Mouse (Mus musculus): ENCODE data around the gene Qars. TPM values are rescaled to one million over a fixed set of nuclear protein-coding genes. Genes with fewer than 3 reads are reported as not detected.

Qars gene
- polyA plus RNA-seq, 1 experiment from 2014 or later = 83.2 TPM

DNA sequence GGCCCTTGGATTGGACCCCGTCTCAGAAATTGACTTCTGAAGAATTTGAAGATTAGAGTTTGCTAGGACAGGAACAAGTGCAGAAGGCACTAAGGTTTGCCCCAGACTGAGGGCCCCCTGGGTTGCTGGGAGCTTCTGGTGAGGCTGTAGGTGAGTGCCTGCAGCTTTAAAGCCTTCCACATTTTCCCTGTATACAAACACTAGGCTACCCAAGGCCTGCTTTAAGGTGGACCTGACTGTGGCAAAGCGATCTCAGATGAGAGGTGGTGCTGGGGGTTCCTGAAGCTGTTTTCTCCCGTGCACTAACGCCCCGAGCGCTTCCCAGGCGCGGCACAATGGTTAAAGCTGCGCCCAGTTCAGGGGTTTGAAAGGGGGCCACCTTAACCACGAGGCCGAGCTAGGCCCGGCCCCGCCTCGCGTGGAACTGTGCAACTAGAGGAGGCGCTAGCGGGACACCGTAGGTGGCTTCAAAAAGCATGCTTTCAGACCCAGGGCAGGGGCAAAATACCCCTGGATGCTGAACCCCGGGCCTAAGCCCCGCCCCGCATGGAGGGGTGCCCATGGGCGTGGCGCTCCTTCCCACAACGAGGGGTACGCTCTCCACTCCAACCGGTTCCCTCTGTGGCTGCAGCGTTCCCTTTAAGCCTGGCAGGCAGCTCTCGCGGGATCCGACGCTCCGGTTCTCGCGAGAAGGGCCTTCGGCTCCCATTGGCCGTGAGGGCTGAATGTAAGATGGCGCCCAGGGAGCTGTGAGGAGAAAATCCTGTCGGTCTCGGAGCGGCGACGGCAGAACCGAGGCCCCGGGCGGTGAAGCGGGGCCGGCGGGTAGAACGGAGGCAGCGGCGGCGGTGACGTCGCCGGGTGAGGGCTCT is 9.1 kb downstream of the Qars start, which contains the start of gene Qrich1:
Gene Qrich1, plus strand, starts transcription at position 427 of the 872 bp plus-strand sequence.
- peak; percentile 94 for ATAC-seq (replicated peaks; ENCODE audit: extremely low read depth, insufficient read depth, low FRiP score)
- Histone ChIP-seq H3K36me3 (ENCODE audit: control insufficient read depth, insufficient read depth) (peaks cover 35% of the 10 kb centered on the region), H3K27me3 (ENCODE audit: control insufficient read depth, insufficient read depth, low read length) (no peaks in the 10 kb centered on the region), H3K9ac (ENCODE audit: low read length) (peak within 1 kb of the TSS; percentile 98), H3K4me2 (ENCODE audit: low read depth, low read length) (peak within 1 kb of the TSS; percentile 89), H3K27ac (ENCODE audit: low read length) (peak within 1 kb of the TSS; percentile 100), H3K4me1 (ENCODE audit: control insufficient read depth, insufficient read depth, low read length) (peaks cover 21% of the 10 kb centered on the region), H3K4me3 (ENCODE audit: low read length) (peak within 1 kb of the TSS; percentile 76), H3K9me3 (replicated peaks; ENCODE audit: control insufficient read depth, low read length) (no peaks in the 10 kb centered on the region)
- WGBS = under 1% methylated on average over 54 of the region's 55 CpGs

DNA sequence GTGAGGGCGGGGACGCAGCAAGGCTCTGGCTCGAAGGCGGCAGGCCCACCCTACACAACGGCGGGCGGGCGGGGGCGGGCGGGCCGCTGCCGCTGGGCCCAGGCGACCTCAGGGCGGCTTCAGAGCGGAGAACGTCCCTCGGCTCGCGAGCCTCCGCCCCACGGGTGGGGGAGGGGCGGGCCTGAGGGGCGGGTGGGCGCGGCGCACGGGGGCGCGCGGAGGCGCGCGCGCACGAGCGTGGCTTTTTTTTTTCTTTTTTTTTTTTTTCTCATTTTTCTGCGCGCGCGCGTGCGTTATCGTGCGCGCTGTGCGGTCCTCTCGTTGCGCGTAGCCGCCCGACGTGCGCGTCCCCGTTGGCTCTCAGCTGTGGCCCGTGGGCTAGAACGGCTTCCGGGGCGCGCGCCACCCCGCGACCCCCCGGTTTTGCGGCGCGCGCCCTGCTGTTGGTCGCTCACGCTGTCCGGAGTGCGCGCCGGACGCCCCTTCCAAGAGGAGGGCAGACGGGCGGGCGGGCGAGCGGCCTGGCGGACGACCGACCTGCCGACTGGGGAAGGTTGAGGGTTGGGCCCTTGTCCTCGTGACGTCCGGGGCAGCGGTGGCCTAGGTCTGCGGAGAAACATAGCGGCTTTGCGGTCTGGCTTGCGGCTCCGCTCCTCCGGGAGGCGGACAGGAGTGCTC is 9.9 kb downstream of the Qars start:
- ATAC-seq (replicated peaks; ENCODE audit: extremely low read depth, insufficient read depth, low FRiP score) = peak; percentile 67
- Histone ChIP-seq H3K9ac (ENCODE audit: low read length) (peak overlapping the region; percentile 98), H3K4me3 (ENCODE audit: low read length) (peak overlapping the region; percentile 76), H3K4me2 (ENCODE audit: low read depth, low read length) (peak overlapping the region; percentile 80), H3K9me3 (replicated peaks; ENCODE audit: control insufficient read depth, low read length) (no peaks in the 10 kb centered on the region), H3K27ac (ENCODE audit: low read length) (peak overlapping the region; percentile 100), H3K4me1 (ENCODE audit: control insufficient read depth, insufficient read depth, low read length) (peaks cover 22% of the 10 kb centered on the region), H3K36me3 (ENCODE audit: control insufficient read depth, insufficient read depth) (peaks cover 27% of the 10 kb centered on the region), H3K27me3 (ENCODE audit: control insufficient read depth, insufficient read depth, low read length) (no peaks in the 10 kb centered on the region)
- WGBS = under 1% methylated on average over 80 of the region's 95 CpGs

DNA sequence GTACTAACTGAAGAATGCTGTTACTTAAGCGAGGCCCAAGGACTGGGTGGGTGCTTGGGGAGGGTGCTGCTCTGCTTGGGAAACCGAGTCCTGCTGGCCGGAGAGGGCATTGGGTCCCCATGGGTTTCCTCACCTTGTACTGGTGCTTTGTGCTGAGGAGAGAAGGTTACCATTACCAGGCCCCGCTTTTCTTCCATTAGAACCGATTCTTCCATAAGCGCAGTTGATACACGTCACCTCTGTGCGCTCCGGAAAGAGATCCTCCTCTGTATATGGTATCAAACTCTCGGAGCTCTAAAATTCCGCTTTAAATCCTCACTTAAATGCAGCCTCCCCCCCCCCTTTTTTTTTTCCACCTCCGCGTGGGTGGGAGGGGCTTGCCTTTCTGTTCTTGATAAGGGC is 10.4 kb downstream of the Qars start:
- no peaks in the 10 kb centered on the region for H3K27me3 ChIP-seq (ENCODE audit: control insufficient read depth, insufficient read depth, low read length)
- WGBS = 0% methylated on average over 13 of the region's 13 CpGs
- peak overlapping the region; percentile 80 for H3K4me2 ChIP-seq (ENCODE audit: low read depth, low read length)
- peaks cover 22% of the 10 kb centered on the region for H3K36me3 ChIP-seq (ENCODE audit: control insufficient read depth, insufficient read depth)
- peaks cover 22% of the 10 kb centered on the region for H3K4me1 ChIP-seq (ENCODE audit: control insufficient read depth, insufficient read depth, low read length)
- H3K27ac ChIP-seq (ENCODE audit: low read length) = peak overlapping the region; percentile 100
- 0 out of 2 replicates have a peak, but pooled peaks have one; percentile 7 for ATAC-seq (replicated peaks; ENCODE audit: extremely low read depth, insufficient read depth, low FRiP score)
- no peaks in the 10 kb centered on the region for H3K9me3 ChIP-seq (replicated peaks; ENCODE audit: control insufficient read depth, low read length)
- peak overlapping the region; percentile 98 for H3K9ac ChIP-seq (ENCODE audit: low read length)
- peak overlapping the region; percentile 76 for H3K4me3 ChIP-seq (ENCODE audit: low read length)

DNA sequence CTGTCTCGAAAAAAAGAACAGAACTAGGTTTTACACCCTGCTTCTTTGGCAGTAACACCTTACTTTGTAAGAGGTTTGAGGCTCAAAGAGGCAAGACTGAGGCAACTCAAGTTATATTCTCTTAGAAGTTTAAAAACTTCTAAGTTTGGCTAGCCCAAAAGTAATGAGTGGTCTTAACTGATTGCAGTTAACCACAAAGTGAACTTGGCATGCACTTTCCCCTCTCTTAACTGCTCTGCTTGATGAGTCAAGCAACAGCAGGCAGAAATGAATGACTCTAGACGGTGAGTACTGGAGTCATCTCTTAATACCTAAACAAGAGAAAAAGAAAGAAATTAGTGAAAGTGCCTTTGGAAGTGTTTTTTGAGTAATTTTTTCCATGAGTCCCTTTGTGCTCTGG is 14.1 kb downstream of the Qars start:
- no peak for ATAC-seq (replicated peaks; ENCODE audit: extremely low read depth, insufficient read depth, low FRiP score)
- WGBS = 77% methylated on average over 2 of the region's 2 CpGs
- Histone ChIP-seq H3K27ac (ENCODE audit: low read length) (peak overlapping the region; percentile 4; the same call in 1 of the 2 replicates), H3K4me3 (ENCODE audit: low read length) (no peak overlapping the region), H3K4me2 (ENCODE audit: low read depth, low read length) (no peak overlapping the region), H3K27me3 (ENCODE audit: control insufficient read depth, insufficient read depth, low read length) (no peaks in the 10 kb centered on the region), H3K4me1 (ENCODE audit: control insufficient read depth, insufficient read depth, low read length) (peaks cover 16% of the 10 kb centered on the region), H3K9ac (ENCODE audit: low read length) (no peak overlapping the region), H3K36me3 (ENCODE audit: control insufficient read depth, insufficient read depth) (peaks cover 8% of the 10 kb centered on the region), H3K9me3 (replicated peaks; ENCODE audit: control insufficient read depth, low read length) (no peaks in the 10 kb centered on the region)

DNA sequence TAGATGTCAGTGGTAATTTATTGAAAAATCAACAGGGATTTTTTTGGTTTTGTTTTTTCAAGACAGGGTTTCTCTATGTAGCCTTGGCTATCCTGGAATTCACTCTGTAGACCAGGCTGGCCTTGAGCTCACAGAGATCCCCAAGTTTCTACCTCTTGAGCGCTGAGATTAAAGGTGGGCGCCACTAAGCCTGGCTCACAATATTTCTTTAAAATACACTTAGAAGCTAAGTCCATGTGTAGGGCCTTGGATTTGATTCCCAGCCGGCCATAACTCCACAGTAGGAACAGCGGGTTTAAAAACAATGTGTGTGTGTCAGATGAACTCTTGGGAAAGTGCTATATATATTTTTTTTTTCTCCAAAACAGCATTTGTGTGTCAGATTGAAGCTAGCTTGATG is 15.8 kb downstream of the Qars start:
- no peak overlapping the region for H3K4me3 ChIP-seq (ENCODE audit: low read length)
- no peak overlapping the region for H3K9ac ChIP-seq (ENCODE audit: low read length)
- peaks cover 16% of the 10 kb centered on the region for H3K4me1 ChIP-seq (ENCODE audit: control insufficient read depth, insufficient read depth, low read length)
- WGBS = 93% methylated on average over 4 of the region's 4 CpGs
- no peak overlapping the region for H3K27ac ChIP-seq (ENCODE audit: low read length)
- H3K36me3 ChIP-seq (ENCODE audit: control insufficient read depth, insufficient read depth) = peaks cover 8% of the 10 kb centered on the region
- no peaks in the 10 kb centered on the region for H3K9me3 ChIP-seq (replicated peaks; ENCODE audit: control insufficient read depth, low read length)
- H3K27me3 ChIP-seq (ENCODE audit: control insufficient read depth, insufficient read depth, low read length) = no peaks in the 10 kb centered on the region
- ATAC-seq (replicated peaks; ENCODE audit: extremely low read depth, insufficient read depth, low FRiP score) = no peak
- no peak overlapping the region for H3K4me2 ChIP-seq (ENCODE audit: low read depth, low read length)

DNA sequence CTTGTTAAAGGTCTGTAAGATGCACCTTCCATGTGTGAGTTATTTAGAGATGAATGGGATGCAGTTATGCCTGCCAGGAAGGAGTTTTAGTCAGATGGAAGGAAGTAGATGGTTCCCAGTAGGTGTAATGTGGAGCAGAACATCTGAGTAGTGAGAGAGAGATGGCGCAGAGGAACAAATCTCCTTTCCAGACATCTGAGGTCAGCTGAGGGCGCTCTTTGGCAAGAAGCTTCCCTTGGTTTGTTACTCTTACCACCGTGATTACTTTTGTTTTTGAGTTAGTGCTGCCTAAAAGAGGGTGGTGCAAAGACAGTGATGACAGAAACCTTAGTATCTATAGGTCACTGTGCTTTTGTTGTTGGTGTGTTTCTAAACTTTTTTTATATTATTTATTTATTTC is 17.9 kb downstream of the Qars start:
- Histone ChIP-seq H3K4me2 (ENCODE audit: low read depth, low read length) (no peak overlapping the region), H3K27ac (ENCODE audit: low read length) (no peak overlapping the region), H3K9me3 (replicated peaks; ENCODE audit: control insufficient read depth, low read length) (no peaks in the 10 kb centered on the region), H3K4me1 (ENCODE audit: control insufficient read depth, insufficient read depth, low read length) (0 out of 2 replicates have a peak, but pooled peaks cover 3% of the 10 kb centered on the region), H3K9ac (ENCODE audit: low read length) (no peak overlapping the region), H3K27me3 (ENCODE audit: control insufficient read depth, insufficient read depth, low read length) (no peaks in the 10 kb centered on the region), H3K36me3 (ENCODE audit: control insufficient read depth, insufficient read depth) (peaks cover 21% of the 10 kb centered on the region), H3K4me3 (ENCODE audit: low read length) (no peak overlapping the region)
- ATAC-seq (replicated peaks; ENCODE audit: extremely low read depth, insufficient read depth, low FRiP score) = no peak
- WGBS = 73% methylated on average over 3 of the region's 3 CpGs

DNA sequence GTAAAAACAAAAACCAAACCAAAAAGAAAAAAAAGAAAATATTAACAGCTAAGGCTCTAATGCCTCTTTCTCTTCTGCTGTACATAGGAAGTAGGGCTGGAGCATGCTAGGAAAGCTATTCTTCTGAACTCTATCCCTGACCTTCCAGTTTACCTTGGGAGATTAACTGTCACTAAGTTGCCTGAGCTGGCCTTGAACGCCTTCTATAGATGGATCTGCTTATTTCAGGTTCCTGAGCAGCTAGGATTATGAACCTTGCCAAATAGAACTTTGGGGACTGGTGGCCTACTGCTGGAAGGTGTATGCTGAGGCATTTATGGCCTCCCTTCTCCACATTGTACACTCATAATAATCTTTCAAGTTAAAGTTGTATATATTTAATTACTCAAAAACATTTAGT is 23.4 kb downstream of the Qars start:
- Histone ChIP-seq H3K4me3 (ENCODE audit: low read length) (no peak overlapping the region), H3K27ac (ENCODE audit: low read length) (no peak overlapping the region), H3K36me3 (ENCODE audit: control insufficient read depth, insufficient read depth) (peaks cover 52% of the 10 kb centered on the region), H3K4me2 (ENCODE audit: low read depth, low read length) (no peak overlapping the region), H3K27me3 (ENCODE audit: control insufficient read depth, insufficient read depth, low read length) (no peaks in the 10 kb centered on the region), H3K9me3 (replicated peaks; ENCODE audit: control insufficient read depth, low read length) (no peaks in the 10 kb centered on the region), H3K4me1 (ENCODE audit: control insufficient read depth, insufficient read depth, low read length) (no peaks in the 10 kb centered on the region), H3K9ac (ENCODE audit: low read length) (no peak overlapping the region)
- 94% methylated on average over 1 of the region's 1 CpGs for WGBS
- ATAC-seq (replicated peaks; ENCODE audit: extremely low read depth, insufficient read depth, low FRiP score) = no peak

DNA sequence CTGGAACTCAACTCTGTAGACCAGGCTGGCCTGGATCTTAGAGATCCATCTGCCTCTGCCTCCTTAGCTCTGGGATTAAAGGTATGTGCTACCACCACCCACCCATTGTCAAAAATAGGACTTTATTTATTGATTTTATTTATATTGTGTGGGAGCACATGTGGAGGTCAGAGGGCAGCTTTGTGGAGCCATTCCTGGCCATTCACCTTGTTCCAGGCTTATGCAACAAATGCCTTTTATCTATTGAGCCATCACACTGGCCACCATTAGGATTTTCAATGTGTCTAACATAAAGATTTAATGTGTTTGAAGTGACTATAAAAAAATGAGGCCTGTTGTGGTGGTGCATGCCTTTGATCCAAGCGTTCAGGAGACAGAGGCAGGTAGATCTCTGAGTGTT is 24.0 kb downstream of the Qars start:
- Histone ChIP-seq H3K9me3 (replicated peaks; ENCODE audit: control insufficient read depth, low read length) (no peaks in the 10 kb centered on the region), H3K27me3 (ENCODE audit: control insufficient read depth, insufficient read depth, low read length) (no peaks in the 10 kb centered on the region), H3K4me1 (ENCODE audit: control insufficient read depth, insufficient read depth, low read length) (no peaks in the 10 kb centered on the region), H3K36me3 (ENCODE audit: control insufficient read depth, insufficient read depth) (peaks cover 56% of the 10 kb centered on the region), H3K4me3 (ENCODE audit: low read length) (no peak overlapping the region), H3K9ac (ENCODE audit: low read length) (no peak overlapping the region), H3K4me2 (ENCODE audit: low read depth, low read length) (no peak overlapping the region), H3K27ac (ENCODE audit: low read length) (no peak overlapping the region)
- ATAC-seq (replicated peaks; ENCODE audit: extremely low read depth, insufficient read depth, low FRiP score) = no peak
- 91% methylated on average over 1 of the region's 1 CpGs for WGBS

DNA sequence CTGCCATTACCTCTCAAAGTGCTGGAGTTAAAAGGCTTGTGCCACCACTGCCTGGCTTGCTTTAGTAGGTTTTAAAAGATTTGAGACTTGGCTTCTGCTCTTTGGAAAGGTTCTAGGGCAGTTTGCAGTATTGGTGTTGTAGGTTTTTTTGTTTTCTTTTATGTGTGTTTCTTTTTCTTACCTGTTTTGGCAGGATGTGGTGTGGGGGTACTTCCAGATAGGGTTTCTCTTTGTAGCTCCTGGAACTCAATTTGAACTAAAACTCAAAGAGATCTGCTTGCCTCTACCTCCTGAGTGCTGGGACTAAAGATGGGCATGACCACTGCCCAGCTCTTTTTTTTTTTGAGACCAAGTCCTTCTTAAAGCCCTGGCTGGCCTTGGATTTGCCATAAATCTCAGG is 33.3 kb downstream of the Qars start:
- no peaks in the 10 kb centered on the region for H3K4me1 ChIP-seq (ENCODE audit: control insufficient read depth, insufficient read depth, low read length)
- H3K27ac ChIP-seq (ENCODE audit: low read length) = no peak overlapping the region
- H3K27me3 ChIP-seq (ENCODE audit: control insufficient read depth, insufficient read depth, low read length) = no peaks in the 10 kb centered on the region
- H3K4me2 ChIP-seq (ENCODE audit: low read depth, low read length) = no peak overlapping the region
- no peak overlapping the region for H3K4me3 ChIP-seq (ENCODE audit: low read length)
- ATAC-seq (replicated peaks; ENCODE audit: extremely low read depth, insufficient read depth, low FRiP score) = no peak
- no peaks in the 10 kb centered on the region for H3K9me3 ChIP-seq (replicated peaks; ENCODE audit: control insufficient read depth, low read length)
- peaks cover 74% of the 10 kb centered on the region for H3K36me3 ChIP-seq (ENCODE audit: control insufficient read depth, insufficient read depth)
- no peak overlapping the region for H3K9ac ChIP-seq (ENCODE audit: low read length)

Measured in heart, embryonic 16.5 days (tissue).